Mouse (Mus musculus) liver, embryonic 14.5 days (tissue): ENCODE measurements around the gene Ddo.

Experiments
- CTCF ChIP-seq: IDR thresholded peaks from 2 replicates; pipeline ENCODE4 v1.5.1; 2016; ENCODE audit warnings: antibody characterized with exemption, low read depth, control low read depth
- EP300 ChIP-seq: IDR thresholded peaks from 2 replicates; pipeline ENCODE4 v1.6.1; 2016; ENCODE audit warnings: antibody characterized with exemption, low read depth

DNA sequence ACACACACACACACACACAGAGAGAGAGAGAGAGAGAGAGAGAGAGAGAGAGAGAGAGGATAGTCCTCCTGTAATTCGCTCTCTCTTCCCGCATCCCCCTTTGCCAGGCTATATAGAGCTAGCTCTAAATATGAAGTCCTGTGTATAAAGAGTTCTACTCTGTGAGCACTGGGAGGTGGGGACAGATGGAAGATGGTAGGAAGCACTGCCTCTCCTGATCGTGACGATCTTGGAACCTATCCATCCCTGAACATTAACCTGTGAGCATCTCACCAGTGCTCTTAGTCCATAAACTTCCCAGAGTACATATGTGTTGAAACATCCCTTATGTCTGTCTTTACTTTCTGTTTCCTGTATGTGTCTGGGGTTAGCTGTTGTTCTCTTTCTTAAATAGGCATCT is 57.2 kb downstream of the Ddo start:
- TF ChIP-seq CTCF = no peak
- TF ChIP-seq EP300 = no peak
